In genomic region chr5:73821956-73822545, GRCm38 (mm10) we compare ENCODE assay signal across 16 mouse cellular contexts.
"Had no signal": no experiment of that assay in that cellular context is flagged by ENCODE, and none has a peak within 500 bp of the region (broad histone marks: within the 10 kb centered on the region; RNA-seq: fewer than 3 reads in every experiment).

No protein-coding gene starts in this region.

- H3K36me3 ChIP-seq: limb, embryonic 15.5 days; midbrain, embryonic 13.5 days; stomach, embryonic 15.5 days had no signal

- H3K4me1 ChIP-seq: midbrain, embryonic 13.5 days; stomach, embryonic 15.5 days had no signal

- H3K4me3 ChIP-seq: limb, embryonic 15.5 days; midbrain, embryonic 13.5 days; stomach, embryonic 15.5 days had no signal

- H3K9ac ChIP-seq: limb, embryonic 15.5 days; liver, embryonic 14.5 days; liver, postnatal 0 days; lung, embryonic 14.5 days; midbrain, embryonic 13.5 days; stomach, embryonic 15.5 days had no signal

- ATAC-seq: intestine, postnatal 0 days; liver, postnatal 0 days; lung, postnatal 0 days had no signal

- H3K4me2 ChIP-seq: limb, embryonic 15.5 days; liver, embryonic 11.5 days; lung, embryonic 14.5 days; midbrain, embryonic 13.5 days; stomach, embryonic 15.5 days had no signal

- H3K9me3 ChIP-seq: limb, embryonic 15.5 days; midbrain, embryonic 13.5 days; stomach, embryonic 15.5 days had no signal

- H3K27me3 ChIP-seq: limb, embryonic 15.5 days; midbrain, embryonic 13.5 days; stomach, embryonic 15.5 days had no signal

- H3K27ac ChIP-seq: limb, embryonic 15.5 days; liver, embryonic 14.5 days; macrophage; midbrain, embryonic 13.5 days; stomach, embryonic 15.5 days had no signal

- DNase-seq: kidney, adult 9 months; kidney, postnatal 10 days; kidney, postnatal 36 days; liver, postnatal 0 days; lung, embryonic 14.5 days; right cerebral cortex, postnatal 25 days; spleen, adult 18-20 months; thymus, postnatal 36 days had no signal
